Mouse (Mus musculus): ENCODE measurements at regions not wholly inside any gene's neighbourhood (a gene's known extent, or its start where the extent isn't known, plus 50 kb on each side); places are given as distances from the start of the nearest gene placed in this dataset.

DNA sequence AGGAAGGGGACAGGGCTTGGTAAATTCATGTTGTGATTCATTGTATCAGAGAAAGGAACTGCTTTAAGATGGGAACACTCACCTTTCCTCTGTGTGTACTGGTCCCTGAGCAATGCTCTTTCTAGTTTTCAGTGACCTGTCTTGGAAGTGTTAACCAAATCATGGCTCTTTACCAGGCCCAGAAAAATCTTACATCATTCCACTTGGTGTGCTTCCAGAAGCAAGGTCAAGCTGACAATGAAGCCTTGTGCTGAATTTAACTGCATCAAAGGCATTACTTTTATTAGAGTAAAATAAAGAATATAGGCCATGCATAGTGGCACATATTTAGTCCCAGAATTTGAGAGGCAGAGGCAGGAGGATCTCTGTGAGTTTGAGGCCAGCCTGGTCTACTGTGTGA lies 75.4 kb upstream of the Hmgn3 start:
- DNase-seq = peak; percentile 21
- H3K36me3 ChIP-seq (ENCODE audit: control insufficient read depth, insufficient read depth, low read length) = no peaks in the 10 kb centered on the region
- no peak overlapping the region for H3K4me3 ChIP-seq (ENCODE audit: insufficient read depth, low read depth, low read length)
- TF ChIP-seq POLR2A (IDR thresholded peaks at IDR 0.05; ENCODE audit: low read depth, low read length) = no peak
- TF ChIP-seq CTCF (conservative IDR thresholded peaks at IDR 0.05; ENCODE audit: insufficient read depth, insufficient read length, low read depth, low read length) = no peak
- H3K27me3 ChIP-seq (replicated peaks; ENCODE audit: control insufficient read depth, insufficient read depth, low read length) = no peaks in the 10 kb centered on the region
- H3K4me1 ChIP-seq (ENCODE audit: control insufficient read depth, insufficient read depth, low read length) = no peaks in the 10 kb centered on the region
- H3K27ac ChIP-seq (ENCODE audit: insufficient read depth, low read depth, low read length) = no peak overlapping the region

DNA sequence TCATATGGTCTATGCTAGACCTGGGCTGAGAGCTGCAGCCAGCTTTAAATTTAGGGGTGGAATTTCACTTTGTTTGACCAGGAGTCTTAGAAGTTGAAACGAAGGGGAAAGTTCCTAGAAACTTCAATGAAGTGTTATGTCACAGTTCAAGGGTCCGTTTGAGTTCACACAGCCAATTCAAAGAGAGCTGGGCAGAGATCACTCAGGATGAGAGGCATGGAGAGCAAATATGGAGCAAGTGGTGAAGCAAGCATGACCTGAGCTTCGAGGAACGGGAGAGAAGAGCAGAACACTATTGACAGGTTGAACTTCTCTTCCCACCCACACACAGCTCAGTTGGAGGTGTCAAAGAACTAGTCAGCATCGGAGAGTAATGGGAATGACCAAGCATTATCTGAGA lies 56.1 kb upstream of the Hmgn3 start:
- peak; percentile 63 for DNase-seq
- H3K27me3 ChIP-seq (replicated peaks; ENCODE audit: control insufficient read depth, insufficient read depth, low read length) = no peaks in the 10 kb centered on the region

DNA sequence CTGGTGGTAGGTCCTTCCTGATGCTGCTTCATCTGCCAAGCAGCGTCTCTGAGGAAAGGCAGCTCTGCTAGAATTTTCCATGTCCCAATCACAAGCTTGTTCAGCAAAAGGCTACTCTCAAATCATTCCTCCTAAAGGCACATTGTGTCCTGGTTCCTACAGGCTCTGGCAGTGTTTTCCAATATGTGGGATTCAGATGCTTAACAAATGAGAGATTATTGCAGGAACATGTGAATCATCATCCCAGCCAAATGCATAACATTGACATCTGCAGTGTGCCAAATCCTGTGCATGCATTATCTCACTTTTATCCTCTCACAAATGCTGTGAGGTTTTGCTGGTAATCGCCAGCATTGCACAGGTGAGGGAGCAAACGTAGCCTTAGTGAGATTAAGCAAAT lies 53.3 kb upstream of the Hmgn3 start:
- TF ChIP-seq CTCF (conservative IDR thresholded peaks at IDR 0.05; ENCODE audit: insufficient read depth, insufficient read length, low read depth, low read length) (no peak), POLR2A (IDR thresholded peaks at IDR 0.05; ENCODE audit: low read depth, low read length) (no peak)
- no peaks in the 10 kb centered on the region for H3K4me1 ChIP-seq (ENCODE audit: control insufficient read depth, insufficient read depth, low read length)
- whole genome bisulfite sequencing = 93% methylated on average over 3 of the region's 3 CpGs
- H3K4me3 ChIP-seq (ENCODE audit: insufficient read depth, low read depth, low read length) = no peak overlapping the region
- no peak for DNase-seq
- no peaks in the 10 kb centered on the region for H3K36me3 ChIP-seq (ENCODE audit: control insufficient read depth, insufficient read depth, low read length)
- no peaks in the 10 kb centered on the region for H3K27me3 ChIP-seq (replicated peaks; ENCODE audit: control insufficient read depth, insufficient read depth, low read length)
- H3K27ac ChIP-seq (ENCODE audit: insufficient read depth, low read depth, low read length) = no peak overlapping the region

More for the DNA sequence above, 56.1 kb upstream of the Hmgn3 start:
- H3K36me3 ChIP-seq (ENCODE audit: control insufficient read depth, insufficient read depth, low read length) = no peaks in the 10 kb centered on the region
- no peak overlapping the region for H3K27ac ChIP-seq (ENCODE audit: insufficient read depth, low read depth, low read length)
- WGBS = 58% methylated on average over 5 of the region's 5 CpGs
- no peak for TF ChIP-seq CTCF (conservative IDR thresholded peaks at IDR 0.05; ENCODE audit: insufficient read depth, insufficient read length, low read depth, low read length)
- TF ChIP-seq POLR2A (IDR thresholded peaks at IDR 0.05; ENCODE audit: low read depth, low read length) = no peak
- H3K4me1 ChIP-seq (ENCODE audit: control insufficient read depth, insufficient read depth, low read length) = no peaks in the 10 kb centered on the region
- H3K4me3 ChIP-seq (ENCODE audit: insufficient read depth, low read depth, low read length) = no peak overlapping the region

DNA sequence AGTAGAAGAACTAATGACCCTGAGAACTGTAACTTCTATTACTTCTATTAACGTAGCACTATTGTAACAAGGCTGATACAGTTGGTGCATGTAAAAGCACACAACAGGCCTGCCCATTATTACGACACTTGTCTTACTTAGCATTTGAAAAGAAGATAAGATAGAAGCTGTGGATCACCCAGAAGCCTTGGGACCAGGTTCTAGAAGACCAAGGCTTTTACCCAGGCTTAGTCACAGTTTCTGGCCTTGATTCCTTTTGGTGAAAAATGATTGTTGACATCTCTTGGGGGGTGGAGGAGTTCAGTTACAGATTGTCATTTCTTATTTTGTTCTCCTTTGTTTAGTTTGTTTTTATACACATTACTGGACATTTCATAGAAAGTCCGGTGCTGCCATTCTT lies 52.7 kb upstream of the Hmgn3 start:
- no peak for DNase-seq
- TF ChIP-seq POLR2A (IDR thresholded peaks at IDR 0.05; ENCODE audit: low read depth, low read length) (no peak), CTCF (conservative IDR thresholded peaks at IDR 0.05; ENCODE audit: insufficient read depth, insufficient read length, low read depth, low read length) (no peak)
- WGBS = 89% methylated on average over 3 of the region's 3 CpGs

DNA sequence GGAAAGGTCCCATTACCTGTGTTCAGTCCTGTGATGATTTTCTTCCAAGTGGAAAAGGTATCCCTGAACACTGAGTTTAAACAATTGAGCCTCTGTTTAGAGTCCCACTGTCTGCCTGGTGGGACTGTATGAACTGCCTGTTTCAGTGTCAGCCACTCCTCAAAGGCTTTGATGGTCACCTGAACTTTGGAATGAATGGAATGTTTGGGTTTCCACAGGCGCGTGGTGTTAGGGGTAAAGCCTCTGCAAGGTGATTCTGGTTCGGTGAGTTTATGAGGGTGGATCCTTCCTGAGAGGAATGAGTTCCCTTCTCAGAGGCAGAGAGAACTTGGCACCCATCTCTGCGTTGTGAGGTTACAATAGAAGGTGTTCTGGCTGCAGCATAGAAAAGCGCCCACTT lies 50.5 kb upstream of the Hmgn3 start:
- 41% methylated on average over 5 of the region's 5 CpGs for WGBS
- peak; percentile 51 for DNase-seq
- H3K4me3 ChIP-seq (ENCODE audit: insufficient read depth, low read depth, low read length) = no peak overlapping the region
- H3K4me1 ChIP-seq (ENCODE audit: control insufficient read depth, insufficient read depth, low read length) = no peaks in the 10 kb centered on the region
- H3K27me3 ChIP-seq (replicated peaks; ENCODE audit: control insufficient read depth, insufficient read depth, low read length) = no peaks in the 10 kb centered on the region
- no peaks in the 10 kb centered on the region for H3K36me3 ChIP-seq (ENCODE audit: control insufficient read depth, insufficient read depth, low read length)
- no peak overlapping the region for H3K27ac ChIP-seq (ENCODE audit: insufficient read depth, low read depth, low read length)
- TF ChIP-seq CTCF (conservative IDR thresholded peaks at IDR 0.05; ENCODE audit: insufficient read depth, insufficient read length, low read depth, low read length) (no peak), POLR2A (IDR thresholded peaks at IDR 0.05; ENCODE audit: low read depth, low read length) (no peak)

More for the DNA sequence above, 52.7 kb upstream of the Hmgn3 start:
- H3K4me3 ChIP-seq (ENCODE audit: insufficient read depth, low read depth, low read length) = no peak overlapping the region
- H3K27ac ChIP-seq (ENCODE audit: insufficient read depth, low read depth, low read length) = no peak overlapping the region
- H3K4me1 ChIP-seq (ENCODE audit: control insufficient read depth, insufficient read depth, low read length) = no peaks in the 10 kb centered on the region
- no peaks in the 10 kb centered on the region for H3K27me3 ChIP-seq (replicated peaks; ENCODE audit: control insufficient read depth, insufficient read depth, low read length)
- no peaks in the 10 kb centered on the region for H3K36me3 ChIP-seq (ENCODE audit: control insufficient read depth, insufficient read depth, low read length)
